Mouse (Mus musculus): ENCODE results near the gene Kcnk16.

DNA sequence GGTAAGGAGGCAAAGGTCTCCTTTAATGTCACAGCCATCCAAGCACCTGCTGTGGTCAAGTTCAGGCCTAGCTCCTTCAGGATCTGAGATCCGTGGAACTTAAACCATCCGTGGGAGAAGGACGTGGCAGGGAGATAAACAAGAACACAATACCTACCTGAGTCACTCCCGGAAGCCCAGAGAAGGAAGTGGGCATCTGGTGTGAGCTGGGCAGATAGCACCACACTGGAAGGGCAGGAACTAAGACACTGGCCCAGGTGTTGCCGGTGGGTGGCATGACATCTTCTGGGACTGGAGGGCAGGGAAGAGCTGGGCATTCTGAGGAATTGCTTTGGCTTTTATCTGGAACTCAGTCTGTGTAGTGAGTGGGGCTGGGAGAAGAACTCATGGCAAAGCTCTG lies 45.7 kb downstream of the Kcnk16 start:
- TF ChIP-seq USF2 (IDR thresholded peaks at IDR 0.05; ENCODE audit: borderline replicate concordance in 1 of 2, insufficient read depth in 1 of 2, low read depth in 1 of 2, low read length in 2 of 2), result no peak
- TF ChIP-seq MAX (IDR thresholded peaks at IDR 0.05; ENCODE audit: low read length), result no peak
- no peak for TF ChIP-seq MYC (IDR thresholded peaks at IDR 0.05; ENCODE audit: low read depth, low read length)
- no peak for TF ChIP-seq POLR2A (IDR thresholded peaks at IDR 0.05; ENCODE audit: control insufficient read depth in 1 of 2, insufficient read depth in 1 of 2, low read depth in 1 of 2, low read length in 2 of 2, poor library complexity in 1 of 2)
- no peak for TF ChIP-seq EP300 (IDR thresholded peaks at IDR 0.05; ENCODE audit: low read depth in 1 of 2, low read length in 2 of 2)
- TF ChIP-seq JUND (IDR thresholded peaks at IDR 0.05; ENCODE audit: low read depth, low read length), result no peak
- no peak for TF ChIP-seq CTCF (IDR thresholded peaks at IDR 0.05 in 2 of 3, conservative IDR thresholded peaks at IDR 0.05 in 1 of 3; ENCODE audit: control insufficient read depth in 1 of 3, insufficient read depth in 1 of 3, low read depth in 2 of 3, low read length in 3 of 3, poor library complexity in 1 of 3, severe bottlenecking in 1 of 3)
